Comparison of ENCODE assay signal across 11 mouse cellular contexts in genomic region chr17:65641734-65642218, GRCm38 (mm10). TPM values are rescaled to one million over a fixed set of nuclear protein-coding genes. Genes with fewer than 3 reads are reported as not detected.
DNase-seq lines count a peak whose midpoint lies in the region; ATAC-seq lines count a peak whose summit lies in the region.
"Had no signal": no experiment of that assay in that cellular context is flagged by ENCODE, and none has a peak within 500 bp of the region (broad histone marks: within the 10 kb centered on the region; RNA-seq: fewer than 3 reads in every experiment).

Gene Txndc2, minus strand, starts transcription at chr17:65642168.

- no peaks in the 10 kb centered on the region for H3K27me3 ChIP-seq in lung, embryonic 16.5 days (ENCODE audit: control insufficient read depth, insufficient read depth, low read depth, low read length)
- peaks cover 32% of the 10 kb centered on the region for H3K27me3 ChIP-seq in megakaryocyte, embryonic 14.5 days (replicated peaks)
- H3K27me3 ChIP-seq in stomach, embryonic 16.5 days (ENCODE audit: control insufficient read depth, insufficient read depth, low read length) = no peaks in the 10 kb centered on the region

- H3K4me2 ChIP-seq in lung, embryonic 16.5 days (ENCODE audit: low read depth, low read length) = peak within 1 kb of the TSS; percentile 21
- peak within 1 kb of the TSS; percentile 42; the same call in 1 of the 2 replicates for H3K4me2 ChIP-seq in stomach, embryonic 16.5 days (ENCODE audit: low read depth, low read length)

- no peak within 1 kb of the TSS for H3K4me3 ChIP-seq in lung, embryonic 16.5 days (ENCODE audit: low read length)
- H3K4me3 ChIP-seq in megakaryocyte, embryonic 14.5 days (replicated peaks) = peak within 1 kb of the TSS; percentile 19
- no peak within 1 kb of the TSS; the same call in 1 of the 2 replicates for H3K4me3 ChIP-seq in stomach, embryonic 16.5 days (replicated peaks; ENCODE audit: low read length)

- ATAC-seq in lung, embryonic 16.5 days (ENCODE audit: low read depth) = no peak
- ATAC-seq in stomach, embryonic 16.5 days (ENCODE audit: insufficient read depth, low FRiP score) = no peak
- ATAC-seq in megakaryocyte-erythroid progenitor cell, adult 5-6 weeks (replicated peaks; ENCODE audit: low FRiP score, low TSS enrichment, poor library complexity, severe bottlenecking) = no peak

- no peak for DNase-seq in adrenal gland, postnatal 25 days
- no peak for DNase-seq in adrenal gland, adult 8-10 months
- DNase-seq in lung, adult 18-20 months = no peak
- no peak for DNase-seq in right cerebral cortex, postnatal 14 days
- DNase-seq: spleen, adult 18-20 months had no signal

- peak within 1 kb of the TSS; percentile 96 for H3K27ac ChIP-seq in lung, embryonic 16.5 days (ENCODE audit: low read length)
- H3K27ac ChIP-seq in stomach, embryonic 16.5 days (ENCODE audit: low read length) = peak within 1 kb of the TSS; percentile 90

- no peaks in the 10 kb centered on the region for H3K36me3 ChIP-seq in lung, embryonic 16.5 days (ENCODE audit: control insufficient read depth, insufficient read depth, low read length)
- no peaks in the 10 kb centered on the region for H3K36me3 ChIP-seq in megakaryocyte, embryonic 14.5 days (replicated peaks; ENCODE audit: low read length)
- H3K36me3 ChIP-seq in stomach, embryonic 16.5 days (ENCODE audit: control insufficient read depth, insufficient read depth, low read length) = no peaks in the 10 kb centered on the region

- H3K4me1 ChIP-seq in lung, embryonic 16.5 days (replicated peaks; ENCODE audit: control insufficient read depth, insufficient read depth, low read length) = no peaks in the 10 kb centered on the region; the same call in 1 of the 2 replicates
- peaks cover 27% of the 10 kb centered on the region for H3K4me1 ChIP-seq in megakaryocyte, embryonic 14.5 days
- peaks cover 15% of the 10 kb centered on the region for H3K4me1 ChIP-seq in stomach, embryonic 16.5 days (ENCODE audit: control insufficient read depth, insufficient read depth, low read length)

- 88% methylated on average over 11 of the region's 11 CpGs for WGBS in lung, embryonic 16.5 days
- WGBS in stomach, embryonic 16.5 days = 89% methylated on average over 11 of the region's 11 CpGs

- H3K9me3 ChIP-seq in lung, embryonic 16.5 days (ENCODE audit: control insufficient read depth, low read length) = no peaks in the 10 kb centered on the region
- H3K9me3 ChIP-seq in megakaryocyte, embryonic 14.5 days = peaks cover 22% of the 10 kb centered on the region
- no peaks in the 10 kb centered on the region for H3K9me3 ChIP-seq in stomach, embryonic 16.5 days (replicated peaks; ENCODE audit: control insufficient read depth, low read length)

- H3K9ac ChIP-seq in lung, embryonic 16.5 days (ENCODE audit: low read length) = peak within 1 kb of the TSS; percentile 24; the same call in 1 of the 2 replicates
- H3K9ac ChIP-seq in stomach, embryonic 16.5 days (ENCODE audit: low read length) = peak within 1 kb of the TSS; percentile 23; the same call in 1 of the 2 replicates

RNA-seq across cellular contexts. Expression of gene Txndc2, which starts in this region (rescaled TPM):
- 39.6 and 47.1 TPM in 2 replicates for total RNA-seq in adrenal gland, postnatal 25 days (2021)
- total RNA-seq in adrenal gland, adult 8-10 months (2022) = 10 to 100 TPM in 2 of 4 experiments, 1 to 10 TPM in 2; 9.2 to 45.4 (median 18.7) TPM
- not detected in 2 replicates for polyA plus RNA-seq in lung, embryonic 16.5 days (2015; fragmentation: Nextera tagmentation; extraction: Ambion mirVana)
- not detected in 2 replicates for polyA plus RNA-seq in megakaryocyte, embryonic 14.5 days (2012; ENCODE audit: insufficient read depth, low replicate concordance)
- polyA plus RNA-seq in stomach, embryonic 16.5 days (2015; fragmentation: Nextera tagmentation; extraction: Ambion mirVana) = not detected in 2 replicates
- not detected in 2 replicates for total RNA-seq in megakaryocyte-erythroid progenitor cell, adult 5-6 weeks (2014; fragmentation: Nextera tagmentation)
- total RNA-seq in megakaryocyte-erythroid progenitor cell, adult 5-6 weeks (2017) = not detected in 2 replicates
- polyA plus RNA-seq: kidney, embryonic 14.5 days; limb, embryonic 11.5 days had no signal

Comparison
In these comparisons a context has a peak if more than half of its experiments do, and no peak if none do; other contexts are left out.
1. RNA of gene Txndc2 (total RNA-seq): 39.6 to 47.1 TPM in adrenal gland, postnatal 25 days and 9.2 to 45.4 TPM in adrenal gland, adult 8-10 months; not detected in megakaryocyte-erythroid progenitor cell, adult 5-6 weeks; every median in the first group is over 10 times any median in the second.